Mouse (Mus musculus) retina, postnatal 7 days (tissue): ENCODE measurements around the gene Rapgef3.

Experiments used
- DNase-seq: peaks from one replicate; pipeline ENCODE4 v3.0.0-alpha.2; 2012; ENCODE audit warnings: low read depth, low spot score

Gene Rapgef3

GRCm38 (mm10) chr15:97773108-97773507, 5.3 kb upstream of the Rapgef3 start:
- DNase-seq = no peak

GRCm38 (mm10) chr15:97770280-97770679, 2.5 kb upstream of the Rapgef3 start:
- DNase-seq = no peak

DNA sequence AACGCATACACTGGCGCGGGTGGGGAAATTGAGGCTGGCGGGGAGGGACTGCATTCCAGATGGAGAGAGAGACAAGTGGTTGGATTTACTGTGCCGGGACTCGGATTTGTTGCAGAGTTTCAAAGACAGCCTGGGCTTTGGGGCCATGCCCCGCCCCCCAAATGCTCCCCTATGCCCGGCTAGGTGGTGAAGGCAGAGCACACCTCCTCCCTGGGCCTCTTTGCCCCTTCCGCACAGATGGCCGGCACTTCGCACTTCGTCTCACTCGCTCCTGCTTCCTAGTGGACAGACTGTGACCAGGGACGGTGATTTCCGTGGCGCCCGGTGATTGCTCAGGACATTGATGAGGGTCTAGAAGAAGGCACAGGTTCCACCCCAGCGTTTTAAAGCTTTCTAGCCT, 420 bp upstream of the Rapgef3 start:
- no peak for DNase-seq

- DNase-seq = no peak
Observed at GRCm38 (mm10) chr15:97766594-97767279, 1.0 kb downstream of the Rapgef3 start.

- DNase-seq = no peak
Observed at GRCm38 (mm10) chr15:97766194-97766593, 1.6 kb downstream of the Rapgef3 start.

- no peak for DNase-seq
Observed at GRCm38 (mm10) chr15:97765090-97765794, 2.5 kb downstream of the Rapgef3 start.

GRCm38 (mm10) chr15:97764532-97764931, 3.2 kb downstream of the Rapgef3 start:
- no peak for DNase-seq

- no peak for DNase-seq
Observed at GRCm38 (mm10) chr15:97763256-97764049, 4.3 kb downstream of the Rapgef3 start.

GRCm38 (mm10) chr15:97762733-97763132, 5.0 kb downstream of the Rapgef3 start:
- DNase-seq = no peak

- no peak for DNase-seq
Observed at GRCm38 (mm10) chr15:97761438-97761837, 6.3 kb downstream of the Rapgef3 start.

DNA sequence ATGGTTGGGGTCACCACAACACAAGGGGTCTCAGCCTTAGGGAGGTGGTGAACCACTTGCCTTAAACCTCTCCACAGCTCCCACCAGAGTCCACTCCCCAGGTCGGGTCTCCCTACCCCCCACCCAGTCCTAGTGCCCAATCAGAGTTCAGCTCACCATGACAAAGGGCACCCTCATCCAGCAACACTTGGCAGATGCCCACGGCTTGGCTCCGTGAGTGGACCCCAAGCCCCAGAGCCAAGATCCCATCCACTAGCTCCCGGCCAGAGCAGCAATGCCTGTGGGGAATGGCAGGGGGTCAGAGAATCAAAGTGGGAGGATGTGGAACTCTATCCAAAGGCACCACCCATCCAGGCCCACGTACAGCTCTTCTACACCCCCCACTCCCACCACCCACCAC, 6.8 kb downstream of the Rapgef3 start:
- DNase-seq = no peak

GRCm38 (mm10) chr15:97760006-97760405, 7.8 kb downstream of the Rapgef3 start:
- no peak for DNase-seq

DNA sequence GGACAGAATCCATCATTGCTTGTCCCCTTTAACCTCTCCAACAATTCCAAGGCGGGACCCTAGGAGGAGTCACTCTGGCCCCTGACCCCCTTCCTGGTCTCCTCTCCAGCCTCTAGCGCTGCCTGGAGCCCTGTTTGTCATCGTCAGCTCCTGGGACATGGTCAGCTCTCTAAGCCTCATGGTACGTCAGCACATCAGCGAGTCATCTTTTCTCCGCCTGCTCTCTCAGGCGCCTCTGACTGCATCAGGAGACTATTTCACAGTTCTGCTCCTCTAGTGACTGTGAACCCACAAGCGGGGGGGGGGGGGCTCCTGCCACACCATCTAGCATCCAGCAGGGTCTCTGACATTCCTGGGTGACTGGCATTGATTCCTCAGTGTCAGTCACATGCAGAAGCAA, 12.4 kb downstream of the Rapgef3 start:
- DNase-seq = no peak

DNA sequence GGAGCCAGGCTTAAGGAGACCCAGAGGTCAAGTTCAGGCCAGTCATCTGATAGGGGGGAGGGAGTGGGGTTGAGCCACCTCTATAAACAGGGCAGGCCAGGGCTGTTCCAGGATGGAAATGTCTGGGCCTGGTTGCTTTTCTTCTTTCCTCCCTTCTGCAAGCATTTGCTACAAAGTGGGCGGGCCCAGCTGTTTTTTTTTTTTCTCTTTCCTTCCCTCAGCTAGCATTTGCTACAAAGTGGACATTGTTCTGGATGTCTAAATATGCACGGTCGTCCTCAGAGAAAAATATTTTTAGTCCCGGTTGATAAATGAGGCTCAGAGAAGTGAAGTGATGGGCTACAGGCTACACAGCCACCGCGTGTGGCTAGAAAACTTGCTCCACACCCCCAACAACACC, 13.3 kb downstream of the Rapgef3 start:
- DNase-seq = no peak

DNA sequence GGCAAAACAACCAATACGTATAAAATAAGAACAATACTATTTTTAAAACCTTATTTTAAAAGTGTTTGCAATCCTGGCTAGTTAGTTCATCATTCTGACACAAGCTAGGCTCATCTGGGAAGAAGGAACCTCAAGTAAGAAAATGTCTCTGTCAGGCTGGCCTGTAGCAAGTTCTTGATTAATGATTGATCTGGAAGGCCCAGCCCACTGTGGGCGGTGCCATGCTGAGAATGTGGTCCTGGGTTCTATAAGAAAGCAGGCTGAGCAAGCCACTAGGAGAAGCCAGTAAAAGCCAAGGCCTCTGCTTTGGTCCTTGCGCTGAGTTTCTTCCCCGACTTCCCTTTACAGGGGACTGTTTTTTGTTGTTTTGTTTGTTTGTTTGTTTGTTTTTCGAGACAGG, 15.3 kb downstream of the Rapgef3 start:
- no peak for DNase-seq

- no peak for DNase-seq
Observed at GRCm38 (mm10) chr15:97751676-97752075, 16.1 kb downstream of the Rapgef3 start.

DNA sequence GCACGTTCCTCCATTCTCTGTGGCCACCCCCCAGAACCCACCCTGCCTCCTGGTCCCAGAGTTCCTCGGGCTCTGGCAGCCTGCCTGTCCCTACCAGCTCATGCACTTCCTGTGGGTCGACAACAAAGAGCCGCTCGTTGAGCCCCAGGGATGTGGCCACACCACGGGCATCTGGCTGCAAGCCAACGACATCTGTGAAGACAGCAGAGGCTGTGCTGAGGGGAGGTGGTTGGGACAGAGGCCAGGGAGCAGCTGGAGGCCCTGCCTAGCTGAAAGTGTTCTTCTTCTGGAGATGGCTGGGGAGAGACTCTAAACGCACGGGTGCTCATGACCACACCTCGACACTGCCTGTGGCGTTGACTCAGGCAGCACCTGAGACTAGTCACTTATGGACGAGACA, 17.1 kb downstream of the Rapgef3 start:
- DNase-seq = peak; percentile 45

GRCm38 (mm10) chr15:97749841-97750240, 17.9 kb downstream of the Rapgef3 start:
- no peak for DNase-seq

DNA sequence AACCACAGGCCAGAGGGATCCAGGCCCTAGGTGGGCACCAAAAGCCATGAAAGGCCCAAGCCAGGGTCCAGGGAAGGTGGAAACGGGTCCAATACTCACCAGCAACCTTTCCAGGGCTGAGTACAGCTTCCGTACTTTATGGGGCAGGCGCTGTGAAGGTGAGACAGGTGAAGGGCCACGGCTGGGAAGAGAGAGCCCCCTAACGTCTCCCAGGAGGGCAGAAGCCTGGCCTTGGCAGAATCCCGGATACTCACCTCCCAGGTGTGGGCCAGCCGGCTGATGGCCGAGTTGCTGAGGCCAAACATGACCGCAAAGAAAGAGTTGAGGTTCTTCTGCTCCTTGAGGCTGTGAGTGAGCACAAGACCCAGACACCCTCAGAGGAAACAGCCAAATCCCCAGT, 18.4 kb downstream of the Rapgef3 start:
- no peak for DNase-seq

DNA sequence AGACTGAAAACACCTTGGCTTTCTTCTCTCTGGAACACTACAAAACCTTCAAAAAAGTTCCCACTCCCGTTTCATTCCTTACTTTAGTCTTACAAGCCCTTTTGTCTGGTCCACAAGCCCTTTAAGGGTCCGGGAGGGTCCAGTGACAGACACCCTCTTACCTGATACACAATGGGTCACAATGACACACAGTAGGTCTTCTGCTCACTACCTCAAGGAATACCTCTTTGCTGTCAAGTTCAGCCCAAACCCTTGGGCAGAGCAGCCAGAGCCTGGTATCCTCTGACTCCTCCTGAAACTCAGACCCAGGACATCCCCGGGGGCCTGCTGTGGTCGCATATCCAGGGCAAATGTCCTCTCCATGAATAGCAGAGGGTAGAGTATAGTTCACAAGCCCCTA, 18.8 kb downstream of the Rapgef3 start:
- no peak for DNase-seq

DNA sequence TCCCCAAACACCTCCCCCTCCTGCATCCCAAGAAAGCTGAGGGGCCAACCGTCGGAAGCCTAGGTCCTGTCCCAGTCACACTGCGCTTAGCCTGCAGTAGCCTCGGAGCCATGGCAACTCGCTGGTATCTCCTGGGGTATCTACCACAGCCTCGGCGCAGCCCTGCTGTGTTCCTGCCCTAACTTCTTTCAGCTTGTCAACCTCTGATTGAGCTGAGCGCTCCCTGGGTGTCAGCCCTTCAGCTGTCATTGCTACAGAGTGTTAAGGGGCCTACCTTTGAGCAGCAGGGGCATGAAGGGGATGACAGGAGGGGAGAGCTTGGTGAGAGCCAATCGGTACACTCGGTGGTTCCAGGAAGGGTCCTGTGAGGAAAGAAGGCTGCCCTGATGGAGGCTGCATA, 19.5 kb downstream of the Rapgef3 start:
- no peak for DNase-seq

- no peak for DNase-seq
Observed at GRCm38 (mm10) chr15:97747486-97747885, 20.3 kb downstream of the Rapgef3 start.

DNA sequence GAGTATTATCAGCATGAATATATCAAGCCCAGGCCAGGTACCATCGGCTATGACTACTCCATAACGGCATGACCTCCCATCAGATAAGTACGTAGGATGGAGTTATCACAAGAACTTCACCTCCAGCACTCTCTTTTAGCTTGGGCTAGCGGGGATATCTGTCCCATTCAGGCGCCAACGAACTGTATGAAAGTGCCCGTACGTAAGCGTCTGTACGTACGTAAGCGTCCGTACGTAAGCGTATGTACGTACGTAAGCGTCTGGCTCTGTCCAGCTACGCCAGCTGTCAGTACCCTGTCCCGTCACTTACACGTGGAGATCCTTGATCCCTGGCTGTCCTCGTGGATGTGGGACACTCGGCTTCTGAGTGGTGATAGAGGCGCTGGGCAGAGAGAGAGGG, 21.0 kb downstream of the Rapgef3 start:
- DNase-seq = no peak
